8 mouse cellular contexts compared by ENCODE assay signal in genomic region chr10:99263419-99264221, GRCm38 (mm10). TPM values are rescaled to one million over a fixed set of nuclear protein-coding genes. Genes with fewer than 3 reads are reported as not detected.
A peak's percentile ranks its signal among the peaks of the same experiment; 100 is the strongest.
DNase-seq lines count a peak whose midpoint lies in the region; ATAC-seq and TF ChIP-seq lines count a peak whose summit lies in the region.

No protein-coding gene starts in this region.

- peaks cover 18% of the 10 kb centered on the region; the same call in 1 of the 2 replicates for H3K27me3 ChIP-seq in forebrain, embryonic 14.5 days (replicated peaks; ENCODE audit: control insufficient read depth, insufficient read depth, low read length)
- H3K27me3 ChIP-seq in intestine, embryonic 16.5 days (replicated peaks; ENCODE audit: control insufficient read depth, insufficient read depth, low read length): no peaks in the 10 kb centered on the region
- peaks cover 41% of the 10 kb centered on the region for H3K27me3 ChIP-seq in liver, embryonic 14.5 days (ENCODE audit: control insufficient read depth, insufficient read depth, low read length)
- H3K27me3 ChIP-seq in neural tube, embryonic 14.5 days (ENCODE audit: control insufficient read depth, insufficient read depth, low read length): no peaks in the 10 kb centered on the region

- H3K4me2 ChIP-seq in forebrain, embryonic 14.5 days (ENCODE audit: low read length): peak overlapping the region; percentile 94
- peak overlapping the region; percentile 92 for H3K4me2 ChIP-seq in intestine, embryonic 16.5 days (ENCODE audit: low read depth, low read length)
- peak overlapping the region; percentile 63 for H3K4me2 ChIP-seq in liver, embryonic 14.5 days (ENCODE audit: low read depth)
- peak overlapping the region; percentile 71 for H3K4me2 ChIP-seq in neural tube, embryonic 14.5 days (ENCODE audit: low read depth, low read length)

- H3K27ac ChIP-seq in forebrain, embryonic 14.5 days (ENCODE audit: low read depth, low read length): peak overlapping the region; percentile 84
- H3K27ac ChIP-seq in intestine, embryonic 16.5 days (ENCODE audit: low read length): peak overlapping the region; percentile 100
- no peak overlapping the region for H3K27ac ChIP-seq in liver, embryonic 14.5 days
- H3K27ac ChIP-seq in neural tube, embryonic 14.5 days (ENCODE audit: low read depth, low read length): peak overlapping the region; percentile 83

- H3K4me3 ChIP-seq in forebrain, embryonic 14.5 days (ENCODE audit: low read depth, low read length): peak overlapping the region; percentile 62
- H3K4me3 ChIP-seq in intestine, embryonic 16.5 days (ENCODE audit: low read length): peak overlapping the region; percentile 82
- peak overlapping the region; percentile 52 to 56 for H3K4me3 ChIP-seq in liver, embryonic 14.5 days (ENCODE audit: insufficient read depth in 1 of 2, low read depth in 2 of 2, low read length in 2 of 2)
- peak overlapping the region; percentile 66 for H3K4me3 ChIP-seq in neural tube, embryonic 14.5 days (ENCODE audit: low read depth, low read length)

- H3K4me1 ChIP-seq in forebrain, embryonic 14.5 days (ENCODE audit: control insufficient read depth, insufficient read depth, low read length): peaks cover 27% of the 10 kb centered on the region
- peaks cover 16% of the 10 kb centered on the region for H3K4me1 ChIP-seq in intestine, embryonic 16.5 days (ENCODE audit: control insufficient read depth, insufficient read depth, low read length)
- peaks cover 0 to 2% of the 10 kb centered on the region in 2 experiments; a peak in 1 of 4 replicates for H3K4me1 ChIP-seq in liver, embryonic 14.5 days (replicated peaks; ENCODE audit: control insufficient read depth in 2 of 2, insufficient read depth in 2 of 2, low read length in 1 of 2)
- H3K4me1 ChIP-seq in neural tube, embryonic 14.5 days (ENCODE audit: control insufficient read depth, insufficient read depth, low read length): peaks cover 15% of the 10 kb centered on the region; the same call in 1 of the 2 replicates

- DNase-seq in left cerebral cortex, adult 18-20 months (ENCODE audit: low spot score in 2 of 2): peak; percentile 35 to 42
- no peak for DNase-seq in left cerebral cortex, adult 11 months (ENCODE audit: low spot score)
- DNase-seq in adrenal gland, postnatal 25 days: peak; percentile 39
- peak; percentile 60 for DNase-seq in forebrain, embryonic 14.5 days (ENCODE audit: low spot score)
- no peak for DNase-seq in liver, embryonic 14.5 days (ENCODE audit: low read depth in 3 of 3, low spot score in 3 of 3)

- WGBS in forebrain, embryonic 14.5 days: under 1% methylated on average over 66 of the region's 66 CpGs
- under 1% methylated on average over 66 of the region's 66 CpGs for WGBS in intestine, embryonic 16.5 days
- under 1% methylated on average over 66 of the region's 66 CpGs for WGBS in liver, embryonic 14.5 days (ENCODE audit: insufficient replicate concordance)
- WGBS in neural tube, embryonic 14.5 days: under 1% methylated on average over 66 of the region's 66 CpGs

- H3K36me3 ChIP-seq in forebrain, embryonic 14.5 days (ENCODE audit: control insufficient read depth, insufficient read depth, low read length): no peaks in the 10 kb centered on the region
- no peaks in the 10 kb centered on the region for H3K36me3 ChIP-seq in intestine, embryonic 16.5 days (ENCODE audit: control insufficient read depth, insufficient read depth, low read length)
- H3K36me3 ChIP-seq in liver, embryonic 14.5 days (replicated peaks; ENCODE audit: control insufficient read depth, insufficient read depth, low read depth): no peaks in the 10 kb centered on the region
- H3K36me3 ChIP-seq in neural tube, embryonic 14.5 days (ENCODE audit: control insufficient read depth, insufficient read depth, low read length): no peaks in the 10 kb centered on the region

- H3K9me3 ChIP-seq in forebrain, embryonic 14.5 days (replicated peaks; ENCODE audit: control insufficient read depth, low read length): no peaks in the 10 kb centered on the region
- no peaks in the 10 kb centered on the region for H3K9me3 ChIP-seq in intestine, embryonic 16.5 days (ENCODE audit: control insufficient read depth, low read length)
- H3K9me3 ChIP-seq in liver, embryonic 14.5 days (ENCODE audit: control insufficient read depth, low read length): no peaks in the 10 kb centered on the region
- no peaks in the 10 kb centered on the region for H3K9me3 ChIP-seq in neural tube, embryonic 14.5 days (ENCODE audit: control insufficient read depth, low read length)

- TF ChIP-seq CTCF in liver, embryonic 14.5 days (IDR thresholded peaks at IDR 0.05; ENCODE audit: low read depth): no peak

- peak overlapping the region; percentile 79 for H3K9ac ChIP-seq in forebrain, embryonic 14.5 days (ENCODE audit: low read length)
- H3K9ac ChIP-seq in intestine, embryonic 16.5 days (ENCODE audit: low read depth, low read length): peak overlapping the region; percentile 87
- H3K9ac ChIP-seq in liver, embryonic 14.5 days (replicated peaks): peak overlapping the region; percentile 23; the same call in 1 of the 2 replicates
- H3K9ac ChIP-seq in neural tube, embryonic 14.5 days (replicated peaks; ENCODE audit: low read depth, low read length): peak overlapping the region; percentile 65

- no peak for TF ChIP-seq EP300 in liver, embryonic 14.5 days (IDR thresholded peaks at IDR 0.05; ENCODE audit: low read depth)

- peak; percentile 35 for ATAC-seq in forebrain, embryonic 14.5 days
- peak; percentile 29 for ATAC-seq in intestine, embryonic 16.5 days
- ATAC-seq in liver, embryonic 14.5 days (ENCODE audit: insufficient read depth): peak; percentile 11; the same call in 1 of the 2 replicates
- peak; percentile 47 for ATAC-seq in neural tube, embryonic 14.5 days (ENCODE audit: low read depth)
- ATAC-seq in activated CD4-positive, CD25-positive, alpha-beta regulatory T cell, adult 4 months: no peak

RNA-seq across cellular contexts. Expression of gene Dusp6, which starts 0.6 kb away (rescaled TPM):
- total RNA-seq in left cerebral cortex, adult 18-20 months (2021): 100 to 1,000 TPM; 103 to 116 TPM
- 101 and 136 TPM in 2 replicates for total RNA-seq in adrenal gland, postnatal 25 days (2021)
- 34.1 and 40.1 TPM in 2 replicates for polyA plus RNA-seq in forebrain, embryonic 14.5 days (2014; fragmentation: Nextera tagmentation; extraction: Ambion mirVana)
- 37.2 and 37.5 TPM in 2 replicates for polyA plus RNA-seq in intestine, embryonic 16.5 days (2015; fragmentation: Nextera tagmentation; extraction: Ambion mirVana)
- 6.5 and 8.3 TPM in 2 replicates for polyA plus RNA-seq in liver, embryonic 14.5 days (2012; rRNA removed)
- polyA plus RNA-seq in liver, embryonic 14.5 days (2014; fragmentation: Nextera tagmentation; extraction: Ambion mirVana): 9.5 and 10.3 TPM in 2 replicates
- polyA plus RNA-seq in neural tube, embryonic 14.5 days (2014; fragmentation: Nextera tagmentation; extraction: Ambion mirVana): 20.3 and 27.6 TPM in 2 replicates
- 10 to 100 TPM; 26.0 to 35.2 TPM for polyA plus RNA-seq in activated CD4-positive, CD25-positive, alpha-beta regulatory T cell, adult 4 months (2017; shearing (Covaris generic))

Comparison
In these comparisons a context has a peak if more than half of its experiments do, and no peak if none do; other contexts are left out.
1. DNase-seq: peak in left cerebral cortex, adult 18-20 months (2 of 2), adrenal gland, postnatal 25 days (single experiment) and forebrain, embryonic 14.5 days (single experiment); none in left cerebral cortex, adult 11 months (single experiment) and liver, embryonic 14.5 days (0 of 3).
2. H3K9ac ChIP-seq: peak in every context shown above with its lines; median percentile 87 in intestine, embryonic 16.5 days; 79 in forebrain, embryonic 14.5 days; 65 in neural tube, embryonic 14.5 days; 23 in liver, embryonic 14.5 days.
3. Peak in every context shown above with its lines, with median percentiles within 50 percentile points of each other: H3K4me2 ChIP-seq and H3K4me3 ChIP-seq.